Mouse (Mus musculus) forebrain, embryonic 12.5 days (tissue): ENCODE measurements around the gene Cpxm2. TPM values are rescaled to one million over a fixed set of nuclear protein-coding genes. Genes with fewer than 3 reads are reported as not detected.

Experiments
- ATAC-seq: fragments of 200-750 bp; cut with Nextera tagmentation; 2 replicates; pipeline ENCODE4 v1.8.0; 2017; ENCODE audit warnings: moderate TSS enrichment; ENCODE audit not compliant: low FRiP score
- H3K27ac ChIP-seq: fragments of 300-500 bp; sonication (generic); 2 replicates; pipeline ENCODE4 v1.5.1; 2016; ENCODE audit warnings: mild to moderate bottlenecking
- H3K27me3 ChIP-seq: fragments of 300-500 bp; sonication (generic); 2 replicates; pipeline ENCODE4 v1.6.1; 2016; ENCODE audit warnings: mild to moderate bottlenecking
- H3K36me3 ChIP-seq: fragments of 300-500 bp; sonication (generic); replicated peaks from 2 replicates; pipeline ENCODE4 v1.6.1; 2016; ENCODE audit warnings: mild to moderate bottlenecking
- H3K4me1 ChIP-seq: fragments of 300-500 bp; sonication (generic); 2 replicates; pipeline ENCODE4 v1.6.1; 2016
- H3K4me2 ChIP-seq: fragments of 300-500 bp; sonication (generic); 2 replicates; pipeline ENCODE4 v1.6.1; 2016; ENCODE audit warnings: mild to moderate bottlenecking, moderate library complexity
- H3K4me3 ChIP-seq: fragments of 300-500 bp; sonication (generic); replicated peaks from 2 replicates; pipeline ENCODE4 v1.5.1; 2016; ENCODE audit warnings: mild to moderate bottlenecking
- H3K9ac ChIP-seq: fragments of 300-500 bp; sonication (generic); 2 replicates; pipeline ENCODE4 v1.6.1; 2016; ENCODE audit warnings: mild to moderate bottlenecking
- H3K9me3 ChIP-seq: fragments of 300-500 bp; sonication (generic); 2 replicates; pipeline ENCODE4 v1.6.1; 2016
- WGBS: fragments of 180-500 bp; shearing (Covaris S2); methylation state at CpG from one replicate; pipeline ENCODE4 v1.1.7; 2016; 5-methylcytosine and 5-hydroxymethylcytosine counted together
- polyA plus RNA-seq: library from polyadenylated mRNA; unstranded; fragments of >200 nt; fragmentation: Nextera tagmentation; extraction: Ambion mirVana; gene quantifications from 2 replicates; pipeline ENCODE4 v1.2.1, GENCODE M21; 2016

Gene Cpxm2
- polyA plus RNA-seq: 3.1 and 5.1 TPM in 2 replicates

DNA sequence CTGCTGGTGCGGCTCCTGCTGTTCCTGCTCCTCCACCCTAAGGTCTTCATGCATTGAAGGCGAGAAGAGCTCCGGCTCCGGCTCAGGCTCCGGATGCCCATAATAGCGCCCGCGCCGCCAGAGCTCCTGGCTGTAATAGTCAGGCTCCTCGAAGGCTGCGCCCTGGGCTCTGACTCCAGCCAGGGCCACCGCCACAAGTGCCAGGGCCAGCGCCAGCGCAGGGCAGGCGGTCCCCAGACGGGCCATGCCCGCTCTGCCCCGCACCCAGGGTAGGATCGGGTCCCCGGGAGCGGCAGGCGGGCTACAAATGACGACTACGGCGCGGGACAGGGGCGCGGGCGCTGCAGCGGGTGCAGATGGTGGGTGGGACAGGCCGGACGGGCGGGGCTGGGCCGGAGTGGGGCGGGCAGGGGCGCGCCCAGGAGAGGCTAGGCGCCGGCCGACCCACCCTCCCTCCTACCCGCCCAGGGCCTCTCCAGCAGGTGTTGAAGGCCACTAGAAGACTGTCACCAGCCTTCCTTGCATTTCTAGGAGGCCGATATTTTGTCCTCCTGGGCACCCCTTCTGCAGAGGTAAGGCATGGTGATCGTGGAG is at the start of gene Cpxm2:
Gene Cpxm2, minus strand, starts transcription at position 372 of the 594 bp plus-strand sequence.
- peaks cover 19% of the 10 kb centered on the region for H3K4me1 ChIP-seq
- peak within 1 kb of the TSS; percentile 79 for H3K4me2 ChIP-seq
- H3K27ac ChIP-seq: no peak within 1 kb of the TSS
- H3K27me3 ChIP-seq: peaks cover 40% of the 10 kb centered on the region
- no peak for ATAC-seq
- H3K36me3 ChIP-seq: no peaks in the 10 kb centered on the region
- peak within 1 kb of the TSS; percentile 54 for H3K9ac ChIP-seq
- peak within 1 kb of the TSS; percentile 45 for H3K4me3 ChIP-seq
- 3% methylated on average over 43 of the region's 43 CpGs for WGBS
- no peaks in the 10 kb centered on the region for H3K9me3 ChIP-seq

DNA sequence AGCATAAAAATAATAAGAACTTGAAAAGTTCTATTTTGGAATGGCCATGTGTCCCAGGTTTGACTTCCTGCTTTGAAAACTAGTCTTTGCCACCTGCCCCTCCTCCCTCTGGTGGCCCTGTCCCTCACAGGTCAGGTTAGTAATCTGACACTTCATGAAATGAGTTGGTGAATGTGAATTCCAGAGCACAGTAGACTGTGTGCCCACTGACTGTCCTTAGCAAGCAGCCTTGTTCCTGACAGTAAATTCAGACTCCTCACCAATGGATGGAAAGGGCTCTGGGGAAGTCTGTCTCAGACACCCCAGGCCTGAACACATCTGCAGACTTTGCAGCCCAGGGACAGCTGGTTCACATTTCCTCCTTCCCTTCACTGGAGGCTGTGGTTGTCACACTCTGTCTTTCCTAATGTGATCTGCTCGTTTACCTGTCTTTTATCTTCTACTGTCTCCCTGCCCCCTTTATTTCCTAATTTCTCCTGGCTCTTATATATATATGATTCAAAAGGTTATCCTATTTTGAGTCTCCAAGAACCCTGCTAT is 49.6 kb upstream of the Cpxm2 start:
- Histone ChIP-seq H3K4me3 (no peak overlapping the region), H3K27me3 (peaks cover 5% of the 10 kb centered on the region; the same call in 1 of the 2 replicates), H3K27ac (no peak overlapping the region), H3K9ac (no peak overlapping the region), H3K4me2 (no peak overlapping the region), H3K9me3 (no peaks in the 10 kb centered on the region), H3K36me3 (no peaks in the 10 kb centered on the region), H3K4me1 (peaks cover 6% of the 10 kb centered on the region; the same call in 1 of the 2 replicates)
- ATAC-seq: no peak
- WGBS: 69% methylated on average over 1 of the region's 1 CpGs

- Histone ChIP-seq H3K27ac (no peak overlapping the region), H3K36me3 (no peaks in the 10 kb centered on the region), H3K4me1 (peaks cover 8% of the 10 kb centered on the region; the same call in 1 of the 2 replicates), H3K4me2 (no peak overlapping the region), H3K27me3 (peaks cover 5% of the 10 kb centered on the region; the same call in 1 of the 2 replicates), H3K4me3 (no peak overlapping the region), H3K9me3 (no peaks in the 10 kb centered on the region), H3K9ac (no peak overlapping the region)
- 33% methylated on average over 6 of the region's 6 CpGs for WGBS
- ATAC-seq: no peak
These were observed 45.1 kb upstream of the Cpxm2 start for GRCm38 (mm10) chr7:132199686-132200085.

GRCm38 (mm10) chr7:132198806-132199205 is 44.3 kb upstream of the Cpxm2 start:
- Histone ChIP-seq H3K27me3 (0 out of 2 replicates have a peak, but pooled peaks cover 5% of the 10 kb centered on the region), H3K9me3 (no peaks in the 10 kb centered on the region), H3K9ac (no peak overlapping the region), H3K36me3 (no peaks in the 10 kb centered on the region), H3K4me2 (no peak overlapping the region), H3K4me3 (no peak overlapping the region), H3K4me1 (peaks cover 8% of the 10 kb centered on the region; the same call in 1 of the 2 replicates), H3K27ac (no peak overlapping the region)
- ATAC-seq: no peak
- WGBS: 81% methylated on average over 1 of the region's 1 CpGs

GRCm38 (mm10) chr7:132197817-132198475 is 43.4 kb upstream of the Cpxm2 start:
- no peak overlapping the region for H3K9ac ChIP-seq
- H3K9me3 ChIP-seq: no peaks in the 10 kb centered on the region
- H3K4me2 ChIP-seq: no peak overlapping the region
- H3K4me1 ChIP-seq: peaks cover 8% of the 10 kb centered on the region; the same call in 1 of the 2 replicates
- ATAC-seq: no peak
- H3K27me3 ChIP-seq: 0 out of 2 replicates have a peak, but pooled peaks cover 5% of the 10 kb centered on the region
- 67% methylated on average over 7 of the region's 7 CpGs for WGBS
- no peak overlapping the region for H3K4me3 ChIP-seq
- no peak overlapping the region for H3K27ac ChIP-seq
- H3K36me3 ChIP-seq: no peaks in the 10 kb centered on the region

DNA sequence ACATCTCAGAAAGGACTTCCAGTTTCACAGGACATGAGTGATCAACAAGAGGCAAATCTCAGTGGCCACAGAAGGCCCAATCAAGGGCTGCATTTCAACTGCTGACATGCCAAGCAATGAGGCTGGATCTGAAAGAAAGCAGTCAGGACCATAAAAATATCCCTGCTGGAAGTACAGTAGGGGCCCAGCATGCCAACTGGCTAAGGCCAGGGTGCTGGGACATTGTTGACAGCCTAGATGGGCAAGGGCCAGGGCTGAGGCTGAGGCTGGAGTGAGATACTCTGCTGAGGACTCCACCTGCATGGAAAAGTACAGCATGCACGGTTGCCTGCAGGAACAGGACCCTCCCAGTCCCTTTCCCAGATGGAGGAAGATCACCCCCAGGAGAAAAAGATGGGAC is 42.0 kb upstream of the Cpxm2 start:
- Histone ChIP-seq H3K9ac (no peak overlapping the region), H3K4me1 (peaks cover 8% of the 10 kb centered on the region; the same call in 1 of the 2 replicates), H3K4me3 (no peak overlapping the region), H3K27ac (no peak overlapping the region), H3K9me3 (no peaks in the 10 kb centered on the region), H3K27me3 (0 out of 2 replicates have a peak, but pooled peaks cover 5% of the 10 kb centered on the region), H3K36me3 (no peaks in the 10 kb centered on the region), H3K4me2 (no peak overlapping the region)
- no peak for ATAC-seq
- WGBS: 88% methylated on average over 1 of the region's 1 CpGs

- Histone ChIP-seq H3K27ac (no peak overlapping the region), H3K9ac (no peak overlapping the region), H3K4me1 (0 out of 2 replicates have a peak, but pooled peaks cover under 1% of the 10 kb centered on the region), H3K4me3 (no peak overlapping the region), H3K36me3 (no peaks in the 10 kb centered on the region), H3K9me3 (no peaks in the 10 kb centered on the region), H3K4me2 (no peak overlapping the region), H3K27me3 (peaks cover 12% of the 10 kb centered on the region; the same call in 1 of the 2 replicates)
- no peak for ATAC-seq
- WGBS: 98% methylated on average over 2 of the region's 2 CpGs
These were observed 39.1 kb upstream of the Cpxm2 start for GRCm38 (mm10) chr7:132193606-132194005.

GRCm38 (mm10) chr7:132187456-132187855 is 32.9 kb upstream of the Cpxm2 start:
- Histone ChIP-seq H3K36me3 (no peaks in the 10 kb centered on the region), H3K9ac (no peak overlapping the region), H3K9me3 (no peaks in the 10 kb centered on the region), H3K4me1 (peaks cover 15% of the 10 kb centered on the region), H3K4me2 (no peak overlapping the region), H3K27me3 (peaks cover 29% of the 10 kb centered on the region; the same call in 1 of the 2 replicates), H3K4me3 (no peak overlapping the region), H3K27ac (no peak overlapping the region)
- 62% methylated on average over 3 of the region's 3 CpGs for WGBS
- ATAC-seq: no peak

- no peak overlapping the region for H3K9ac ChIP-seq
- H3K4me2 ChIP-seq: no peak overlapping the region
- H3K4me3 ChIP-seq: no peak overlapping the region
- peak overlapping the region; percentile 56; the same call in 1 of the 2 replicates for H3K27ac ChIP-seq
- 18% methylated on average over 5 of the region's 5 CpGs for WGBS
- H3K9me3 ChIP-seq: no peaks in the 10 kb centered on the region
- H3K36me3 ChIP-seq: no peaks in the 10 kb centered on the region
- peaks cover 17% of the 10 kb centered on the region; the same call in 1 of the 2 replicates for H3K27me3 ChIP-seq
- peak; percentile 95; the same call in 1 of the 2 replicates for ATAC-seq
- H3K4me1 ChIP-seq: peaks cover 15% of the 10 kb centered on the region
These were observed 29.4 kb upstream of the Cpxm2 start for GRCm38 (mm10) chr7:132183892-132184404.

DNA sequence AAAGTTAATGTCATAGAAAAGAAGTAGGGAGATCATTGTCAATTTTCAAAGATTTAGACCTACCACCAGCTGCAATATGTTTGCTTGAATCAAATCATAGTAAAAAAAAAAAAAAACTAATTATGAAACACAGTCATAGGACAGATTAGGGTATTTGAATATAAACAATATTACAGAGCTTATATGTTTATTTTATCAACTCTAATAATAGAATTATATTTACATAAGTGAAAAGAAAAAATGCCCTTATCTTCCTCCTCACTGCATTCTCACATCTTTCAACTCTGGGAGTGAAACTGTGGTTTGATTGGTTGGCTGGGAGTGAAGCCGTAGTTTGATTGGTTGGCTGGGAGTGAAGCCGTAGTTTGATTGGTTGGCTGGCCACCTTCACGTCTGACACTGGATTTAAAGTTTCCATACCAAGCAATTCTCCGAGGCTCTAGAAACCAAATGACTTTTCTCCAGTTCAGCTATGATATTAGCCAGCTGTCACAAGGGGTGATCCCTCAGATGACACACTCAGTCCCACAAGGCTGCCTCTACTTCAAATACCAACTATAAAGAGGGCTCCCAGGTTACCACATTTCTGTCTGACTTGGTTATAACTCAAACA is 27.2 kb upstream of the Cpxm2 start:
- WGBS: 90% methylated on average over 4 of the region's 4 CpGs

GRCm38 (mm10) chr7:132181042-132181441 is 26.5 kb upstream of the Cpxm2 start:
- no peak for ATAC-seq
- Histone ChIP-seq H3K4me3 (no peak overlapping the region), H3K9me3 (no peaks in the 10 kb centered on the region), H3K36me3 (no peaks in the 10 kb centered on the region), H3K27me3 (0 out of 2 replicates have a peak, but pooled peaks cover 5% of the 10 kb centered on the region), H3K4me1 (peaks cover 9% of the 10 kb centered on the region), H3K4me2 (no peak overlapping the region), H3K9ac (no peak overlapping the region), H3K27ac (no peak overlapping the region)
- WGBS: 83% methylated on average over 3 of the region's 3 CpGs

More for the DNA sequence above, 27.2 kb upstream of the Cpxm2 start:
- Histone ChIP-seq H3K4me2 (no peak overlapping the region), H3K9me3 (no peaks in the 10 kb centered on the region), H3K27me3 (peaks cover 10% of the 10 kb centered on the region; the same call in 1 of the 2 replicates), H3K27ac (no peak overlapping the region), H3K4me3 (no peak overlapping the region), H3K4me1 (peaks cover 15% of the 10 kb centered on the region), H3K9ac (no peak overlapping the region), H3K36me3 (no peaks in the 10 kb centered on the region)
- no peak for ATAC-seq

- Histone ChIP-seq H3K9ac (no peak overlapping the region), H3K27me3 (no peaks in the 10 kb centered on the region; the same call in 1 of the 2 replicates), H3K4me2 (no peak overlapping the region), H3K4me1 (peaks cover under 1% of the 10 kb centered on the region; the same call in 1 of the 2 replicates), H3K4me3 (no peak overlapping the region), H3K9me3 (no peaks in the 10 kb centered on the region), H3K36me3 (no peaks in the 10 kb centered on the region), H3K27ac (no peak overlapping the region)
- no peak for ATAC-seq
- WGBS: 58% methylated on average over 1 of the region's 1 CpGs
These were observed 24.5 kb upstream of the Cpxm2 start for GRCm38 (mm10) chr7:132179049-132179448.
